Mouse (Mus musculus) activated CD4-positive, CD25-positive, alpha-beta regulatory T cell, adult 9 weeks (primary cell): ENCODE results near the gene Arrdc2. TPM values are rescaled to one million over a fixed set of nuclear protein-coding genes. Genes with fewer than 3 reads are reported as not detected.

ENCODE experiments used
- polyA plus RNA-seq: library from polyadenylated mRNA; unstranded; fragments of 100-300 nt; shearing (Covaris generic); gene quantifications from one replicate; pipeline ENCODE4 v1.2.1, GENCODE M21; 2017

Arrdc2 gene
- 4.3 TPM for polyA plus RNA-seq

GRCm38 (mm10) chr8:70839408-70840351, at the start of gene Arrdc2:
Gene Arrdc2, minus strand, starts transcription at chr8:70839720.

GRCm38 (mm10) chr8:70873364-70873985, 34.0 kb upstream of the Arrdc2 start, which contains the start of gene Ccdc124:
Gene Ccdc124, minus strand, starts transcription at chr8:70873935.

GRCm38 (mm10) chr8:70862824-70863641, 23.5 kb upstream of the Arrdc2 start, which contains the start of gene Kcnn1:
Gene Kcnn1, minus strand, starts transcription at chr8:70863258.

GRCm38 (mm10) chr8:70808239-70808638, 31.3 kb downstream of the Arrdc2 start, which contains the start of gene Il12rb1:
Gene Il12rb1, plus strand, starts transcription at chr8:70808449.

GRCm38 (mm10) chr8:70804481-70805206, 34.9 kb downstream of the Arrdc2 start, which contains the start of gene Mast3:
Gene Mast3, minus strand, starts transcription at chr8:70805054.

Other genes starting within 250 kb of the Arrdc2 start
- 71.1 TPM for gene Isyna1, start 245.3 kb downstream of the Arrdc2 start, polyA plus RNA-seq
- 17.3 TPM for gene Ssbp4, start 230.8 kb downstream of the Arrdc2 start, polyA plus RNA-seq
- 0.33 TPM for gene Lrrc25, start 223.6 kb downstream of the Arrdc2 start, polyA plus RNA-seq
- gene Gdf15, start 207.3 kb downstream of the Arrdc2 start, polyA plus RNA-seq, result not detected
- 8.9 TPM for gene Pgpep1, start 179.3 kb downstream of the Arrdc2 start, polyA plus RNA-seq
- gene Lsm4, start 166.5 kb downstream of the Arrdc2 start, polyA plus RNA-seq, result 297 TPM
- gene Jund, start 140.8 kb downstream of the Arrdc2 start, polyA plus RNA-seq, result 18.4 TPM
- 0.13 TPM for gene Iqcn, start 136.3 kb downstream of the Arrdc2 start, polyA plus RNA-seq
- not detected for gene Gm3336, start 121.2 kb downstream of the Arrdc2 start, polyA plus RNA-seq
- 0.61 TPM for gene Pde4c, start 116.0 kb downstream of the Arrdc2 start, polyA plus RNA-seq
- 11.2 TPM for gene Rab3a, start 85.0 kb downstream of the Arrdc2 start, polyA plus RNA-seq
- gene Mpv17l2, start 78.8 kb downstream of the Arrdc2 start, polyA plus RNA-seq, result 14.6 TPM
- gene Pik3r2, start 63.0 kb downstream of the Arrdc2 start, polyA plus RNA-seq, result 19.7 TPM
- gene Mast3, start 34.7 kb downstream of the Arrdc2 start, polyA plus RNA-seq, result 74.1 TPM
- gene Il12rb1, start 31.3 kb downstream of the Arrdc2 start, polyA plus RNA-seq, result 82.1 TPM
- gene Kcnn1, start 23.5 kb upstream of the Arrdc2 start, polyA plus RNA-seq, result not detected
- 81.6 TPM for gene Ccdc124, start 34.2 kb upstream of the Arrdc2 start, polyA plus RNA-seq
- not detected for gene Slc5a5, start 53.0 kb upstream of the Arrdc2 start, polyA plus RNA-seq
- gene Rpl18a, start 57.7 kb upstream of the Arrdc2 start, polyA plus RNA-seq, result 7,116 TPM
- 45.8 TPM for gene Map1s, start 66.2 kb upstream of the Arrdc2 start, polyA plus RNA-seq